Mouse (Mus musculus): ENCODE data around the gene E130116L18Rik. TPM values are rescaled to one million over a fixed set of nuclear protein-coding genes. Genes with fewer than 3 reads are reported as not detected.

Gene E130116L18Rik
- not detected for polyA plus RNA-seq (2014; fragmentation: Illumina TruSeq; extraction: RNeasy Lipid Tissue Mini Kit (QIAGEN cat#74804); ENCODE audit: low read depth, low replicate concordance)

GRCm38 (mm10) chr5:25222752-25223702 is at the start of gene E130116L18Rik:
TSS of gene E130116L18Rik (minus strand) at chr5:25223153.

DNA sequence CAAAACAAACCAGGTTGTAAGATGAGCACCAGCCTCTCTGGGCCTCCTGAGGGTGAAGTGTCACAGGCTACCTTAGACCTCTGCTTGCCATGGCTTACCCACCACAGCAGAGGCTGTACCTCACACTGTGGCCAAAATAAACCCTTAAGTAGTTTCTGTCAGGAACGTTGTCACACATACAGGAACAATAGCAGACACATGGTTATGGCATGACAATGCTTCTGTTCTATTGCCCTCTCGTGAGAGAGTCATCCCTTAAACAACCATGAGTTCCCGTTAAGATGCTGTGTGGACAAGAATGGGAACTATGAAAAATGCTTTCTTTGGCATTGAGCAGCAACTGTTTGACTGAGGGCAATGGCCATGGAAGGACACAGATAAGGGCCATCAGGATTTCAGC is 1.3 kb downstream of the E130116L18Rik start, which contains the start of gene Galnt11:
Gene Galnt11, plus strand, starts transcription at position 301 of the 400 bp plus-strand sequence.

DNA sequence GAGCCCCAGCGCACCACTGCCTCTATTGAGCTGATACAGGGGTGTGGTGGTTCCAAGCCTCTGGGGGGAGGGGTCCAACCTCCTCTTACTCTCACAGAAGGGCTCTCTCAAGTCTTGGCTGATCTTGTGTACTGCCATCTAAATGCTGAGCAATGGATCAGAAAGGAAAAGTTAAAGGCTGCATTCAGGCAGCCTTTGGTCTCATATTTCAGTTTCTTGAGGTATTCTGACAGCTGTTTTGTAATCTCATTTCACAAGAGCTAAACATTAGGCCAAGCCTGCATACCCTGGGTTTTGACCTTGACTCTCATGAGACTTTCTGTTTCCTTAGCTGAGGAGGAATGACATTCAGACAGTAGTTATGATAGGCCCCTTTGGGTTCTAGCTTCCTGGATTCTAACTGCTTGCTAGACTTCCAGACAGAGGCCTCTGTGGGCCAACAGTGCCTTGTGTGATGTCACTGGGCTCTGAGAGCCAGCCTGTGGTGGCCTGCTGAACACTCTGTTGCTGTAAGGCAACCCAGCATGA is 41.9 kb downstream of the E130116L18Rik start, which contains the start of gene Galntl5:
Gene Galntl5, plus strand, starts transcription at position 457 of the 528 bp plus-strand sequence.

Other genes starting within 250 kb of the E130116L18Rik start
- 360 TPM for gene Prkag2, start 122.5 kb downstream of the E130116L18Rik start, polyA plus RNA-seq (2014; fragmentation: Illumina TruSeq; extraction: RNeasy Lipid Tissue Mini Kit (QIAGEN cat#74804); ENCODE audit: low read depth, low replicate concordance)
- 1,083 TPM for gene Galntl5, start 41.7 kb downstream of the E130116L18Rik start, polyA plus RNA-seq (2014; fragmentation: Illumina TruSeq; extraction: RNeasy Lipid Tissue Mini Kit (QIAGEN cat#74804); ENCODE audit: low read depth, low replicate concordance)
- gene Galnt11, start 1.2 kb downstream of the E130116L18Rik start, polyA plus RNA-seq (2014; fragmentation: Illumina TruSeq; extraction: RNeasy Lipid Tissue Mini Kit (QIAGEN cat#74804); ENCODE audit: low read depth, low replicate concordance) = 6.7 TPM